Mouse (Mus musculus): ENCODE measurements around the gene Btbd7. TPM values are rescaled to one million over a fixed set of nuclear protein-coding genes. Genes with fewer than 3 reads are reported as not detected.

Btbd7 gene
- polyA plus RNA-seq, 1 experiment = 6.9 TPM

GRCm38 (mm10) chr12:102740285-102740684 lies 138.0 kb downstream of the Btbd7 start:
- H3ac ChIP-seq (ENCODE audit: control insufficient read depth, insufficient read length) = no peak overlapping the region
- peaks cover 15% of the 10 kb centered on the region for H3K79me2 ChIP-seq (ENCODE audit: control insufficient read depth, insufficient read depth)
- H3K27me3 ChIP-seq (ENCODE audit: control insufficient read depth, insufficient read depth, insufficient read length) = no peaks in the 10 kb centered on the region
- no peaks in the 10 kb centered on the region for H3K36me3 ChIP-seq (ENCODE audit: control insufficient read depth, insufficient read depth)
- no peak overlapping the region for H3K4me2 ChIP-seq (ENCODE audit: low read depth)
- TF ChIP-seq MAX (IDR thresholded peaks at IDR 0.05; ENCODE audit: low read depth) (no peak), REST (IDR thresholded peaks at IDR 0.05; ENCODE audit: insufficient read depth, insufficient read length) (no peak), POLR2A (IDR thresholded peaks at IDR 0.05; ENCODE audit: insufficient read length, low read depth) (no peak), CEBPB (IDR thresholded peaks at IDR 0.05; ENCODE audit: insufficient read depth, poor library complexity, severe bottlenecking) (no peak), SRF (IDR thresholded peaks at IDR 0.05; ENCODE audit: control insufficient read depth, insufficient read length, low read depth) (no peak), E2F4 (IDR thresholded peaks at IDR 0.05; ENCODE audit: insufficient read depth) (no peak), USF1 (IDR thresholded peaks at IDR 0.05; ENCODE audit: low read depth) (no peak), POLR2AphosphoS2 (IDR thresholded peaks at IDR 0.05; ENCODE audit: insufficient read length, low read depth) (no peak), TCF12 (IDR thresholded peaks at IDR 0.05; ENCODE audit: insufficient read depth, poor library complexity, severe bottlenecking) (no peak), MYOD1 (IDR thresholded peaks at IDR 0.05; ENCODE audit: control insufficient read depth in 1 of 3, insufficient read length in 2 of 3, low read depth in 2 of 3) (no peak), MYOG (IDR thresholded peaks at IDR 0.05; ENCODE audit: control insufficient read depth in 1 of 3, insufficient read depth in 1 of 3, insufficient read length in 2 of 3, low read depth in 2 of 3) (no peak), TCF3 (IDR thresholded peaks at IDR 0.05; ENCODE audit: insufficient read length, low read depth) (no peak)
- no peak overlapping the region for H3K4me3 ChIP-seq

- TF ChIP-seq REST (IDR thresholded peaks at IDR 0.05; ENCODE audit: insufficient read depth, insufficient read length) = no peak
- no peak for TF ChIP-seq MYOD1 (IDR thresholded peaks at IDR 0.05; ENCODE audit: control insufficient read depth in 1 of 3, insufficient read length in 2 of 3, low read depth in 2 of 3)
- no peak for TF ChIP-seq POLR2A (IDR thresholded peaks at IDR 0.05; ENCODE audit: insufficient read length, low read depth)
- TF ChIP-seq MYOG (IDR thresholded peaks at IDR 0.05; ENCODE audit: control insufficient read depth in 1 of 3, insufficient read depth in 1 of 3, insufficient read length in 2 of 3, low read depth in 2 of 3) = no peak
- H3K36me3 ChIP-seq (ENCODE audit: control insufficient read depth, insufficient read depth) = no peaks in the 10 kb centered on the region
- H3K4me2 ChIP-seq (ENCODE audit: low read depth) = no peak overlapping the region
- H3K4me3 ChIP-seq = no peak overlapping the region
- H3K79me2 ChIP-seq (ENCODE audit: control insufficient read depth, insufficient read depth) = peaks cover 3% of the 10 kb centered on the region
- no peaks in the 10 kb centered on the region for H3K27me3 ChIP-seq (ENCODE audit: control insufficient read depth, insufficient read depth, insufficient read length)
- no peak overlapping the region for H3ac ChIP-seq (ENCODE audit: control insufficient read depth, insufficient read length)
Observed at GRCm38 (mm10) chr12:102739096-102739495, 139.2 kb downstream of the Btbd7 start.

- TF ChIP-seq POLR2A (IDR thresholded peaks at IDR 0.05; ENCODE audit: insufficient read length, low read depth) (no peak), SRF (IDR thresholded peaks at IDR 0.05; ENCODE audit: control insufficient read depth, insufficient read length, low read depth) (no peak), MYOG (IDR thresholded peaks at IDR 0.05; ENCODE audit: control insufficient read depth in 1 of 3, insufficient read depth in 1 of 3, insufficient read length in 2 of 3, low read depth in 2 of 3) (no peak), E2F4 (IDR thresholded peaks at IDR 0.05; ENCODE audit: insufficient read depth) (no peak), USF1 (IDR thresholded peaks at IDR 0.05; ENCODE audit: low read depth) (no peak), MYOD1 (IDR thresholded peaks at IDR 0.05; ENCODE audit: control insufficient read depth in 1 of 3, insufficient read length in 2 of 3, low read depth in 2 of 3) (no peak)
Observed at GRCm38 (mm10) chr12:102733381-102733780, 144.9 kb downstream of the Btbd7 start.

GRCm38 (mm10) chr12:102730798-102731619 lies 147.3 kb downstream of the Btbd7 start:
- Histone ChIP-seq H3K4me2 (ENCODE audit: low read depth) (peak overlapping the region; percentile 80), H3K4me3 (no peak overlapping the region), H3ac (ENCODE audit: control insufficient read depth, insufficient read length) (no peak overlapping the region), H3K79me2 (ENCODE audit: control insufficient read depth, insufficient read depth) (no peaks in the 10 kb centered on the region), H3K27me3 (ENCODE audit: control insufficient read depth, insufficient read depth, insufficient read length) (no peaks in the 10 kb centered on the region), H3K36me3 (ENCODE audit: control insufficient read depth, insufficient read depth) (no peaks in the 10 kb centered on the region)
- TF ChIP-seq POLR2A (IDR thresholded peaks at IDR 0.05; ENCODE audit: insufficient read length, low read depth) = no peak
- no peak for TF ChIP-seq MYOD1 (IDR thresholded peaks at IDR 0.05; ENCODE audit: control insufficient read depth in 1 of 3, insufficient read length in 2 of 3, low read depth in 2 of 3)
- TF ChIP-seq MYOG (IDR thresholded peaks at IDR 0.05; ENCODE audit: control insufficient read depth in 1 of 3, insufficient read depth in 1 of 3, insufficient read length in 2 of 3, low read depth in 2 of 3) = no peak
- TF ChIP-seq CEBPB (IDR thresholded peaks at IDR 0.05; ENCODE audit: insufficient read depth, poor library complexity, severe bottlenecking) = no peak
- no peak for TF ChIP-seq USF1 (IDR thresholded peaks at IDR 0.05; ENCODE audit: low read depth)

More at GRCm38 (mm10) chr12:102733381-102733780, 144.9 kb downstream of the Btbd7 start:
- no peak overlapping the region for H3K4me3 ChIP-seq
- H3K79me2 ChIP-seq (ENCODE audit: control insufficient read depth, insufficient read depth) = no peaks in the 10 kb centered on the region
- no peaks in the 10 kb centered on the region for H3K36me3 ChIP-seq (ENCODE audit: control insufficient read depth, insufficient read depth)
- H3ac ChIP-seq (ENCODE audit: control insufficient read depth, insufficient read length) = no peak overlapping the region
- no peak overlapping the region for H3K4me2 ChIP-seq (ENCODE audit: low read depth)
- no peaks in the 10 kb centered on the region for H3K27me3 ChIP-seq (ENCODE audit: control insufficient read depth, insufficient read depth, insufficient read length)

Other genes with a start within 250 kb of the Btbd7 start
- gene Itpk1, start 173.5 kb downstream of the Btbd7 start, polyA plus RNA-seq (2012; fragmentation: generic; extraction: Trizol) = 4.9 TPM
- 5.9 TPM for gene Moap1, start 134.8 kb downstream of the Btbd7 start, polyA plus RNA-seq (2012; fragmentation: generic; extraction: Trizol)
- 2.9 TPM for gene Tmem251, start 134.7 kb downstream of the Btbd7 start, polyA plus RNA-seq (2012; fragmentation: generic; extraction: Trizol)
- 0.26 TPM for gene Gm28051, start 120.7 kb downstream of the Btbd7 start, polyA plus RNA-seq (2012; fragmentation: generic; extraction: Trizol)
- gene Gon7, start 120.7 kb downstream of the Btbd7 start, polyA plus RNA-seq (2012; fragmentation: generic; extraction: Trizol) = 9.7 TPM
- 14.7 TPM for gene Ubr7, start 120.5 kb downstream of the Btbd7 start, polyA plus RNA-seq (2012; fragmentation: generic; extraction: Trizol)
- 5.7 TPM for gene Gm20604, start 119.8 kb downstream of the Btbd7 start, polyA plus RNA-seq (2012; fragmentation: generic; extraction: Trizol)
- gene Cox8c, start 20.8 kb upstream of the Btbd7 start, polyA plus RNA-seq (2012; fragmentation: generic; extraction: Trizol) = not detected
- gene Unc79, start 70.4 kb upstream of the Btbd7 start, polyA plus RNA-seq (2012; fragmentation: generic; extraction: Trizol) = not detected